9 mouse cellular contexts compared by ENCODE assay signal in the genomic region with DNA sequence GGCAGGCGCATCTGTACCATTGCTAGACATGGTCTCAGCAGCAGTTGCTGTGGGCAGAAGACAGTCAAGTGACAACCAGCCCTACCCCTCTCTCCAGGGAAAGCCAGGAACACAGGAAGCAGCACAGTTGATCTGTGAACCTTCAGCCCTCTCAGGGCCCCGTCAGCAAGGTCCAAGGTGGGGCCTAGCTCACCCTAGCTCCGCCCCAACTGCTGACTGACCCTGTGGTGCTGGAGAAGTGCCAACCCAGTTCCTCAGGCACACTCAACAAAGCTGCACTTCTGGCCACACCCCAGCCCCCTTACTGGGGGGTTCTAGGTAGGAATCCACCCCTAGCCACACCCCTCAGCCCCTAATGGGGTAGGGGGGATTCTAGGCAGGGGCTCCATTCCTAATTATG. TPM values are rescaled to one million over a fixed set of nuclear protein-coding genes. Genes with fewer than 3 reads are reported as not detected.
DNase-seq lines count a peak whose midpoint lies in the region; ATAC-seq lines count a peak whose summit lies in the region.
"Had no signal": no experiment of that assay in that cellular context is flagged by ENCODE, and none has a peak within 500 bp of the region (broad histone marks: within the 10 kb centered on the region; RNA-seq: fewer than 3 reads in every experiment).

No protein-coding gene starts in this region.

- no peaks in the 10 kb centered on the region for H3K9me3 ChIP-seq in neural tube, embryonic 12.5 days
- H3K9me3 ChIP-seq in embryonic facial prominence, embryonic 15.5 days (replicated peaks), result no peaks in the 10 kb centered on the region
- no peaks in the 10 kb centered on the region for H3K9me3 ChIP-seq in forebrain, embryonic 16.5 days (ENCODE audit: control insufficient read depth, low read length)

- H3K9ac ChIP-seq in neural tube, embryonic 12.5 days, result 0 out of 2 replicates have a peak overlapping the region, but pooled peaks have one; percentile 5
- 0 out of 2 replicates have a peak overlapping the region, but pooled peaks have one; percentile 0 for H3K9ac ChIP-seq in embryonic facial prominence, embryonic 15.5 days
- H3K9ac ChIP-seq in forebrain, embryonic 16.5 days (replicated peaks; ENCODE audit: low read depth, low read length), result no peak overlapping the region

- H3K27ac ChIP-seq in neural tube, embryonic 12.5 days, result no peak overlapping the region
- H3K27ac ChIP-seq in embryonic facial prominence, embryonic 15.5 days (replicated peaks), result peak overlapping the region; percentile 40
- 0 out of 2 replicates have a peak overlapping the region, but pooled peaks have one; percentile 92 for H3K27ac ChIP-seq in macrophage
- no peak overlapping the region for H3K27ac ChIP-seq in forebrain, embryonic 16.5 days (ENCODE audit: low read length)

- H3K4me2 ChIP-seq in neural tube, embryonic 12.5 days (replicated peaks), result peak overlapping the region; percentile 20; the same call in 1 of the 2 replicates
- no peak overlapping the region for H3K4me2 ChIP-seq in embryonic facial prominence, embryonic 15.5 days (replicated peaks)
- H3K4me2 ChIP-seq in forebrain, embryonic 16.5 days (ENCODE audit: low read length), result no peak overlapping the region

- no peak for ATAC-seq in neural tube, embryonic 12.5 days (ENCODE audit: low FRiP score, low read depth)
- no peak for ATAC-seq in embryonic facial prominence, embryonic 15.5 days (ENCODE audit: insufficient number of reproducible peaks, low FRiP score, low TSS enrichment, low read depth)
- ATAC-seq in forebrain, embryonic 16.5 days, result no peak
- ATAC-seq in inflammation-experienced regulatory T-cells, adult 6 months, result no peak

- no peak for DNase-seq in neural tube, embryonic 10.5 days (ENCODE audit: extremely low spot score, low spot score)
- DNase-seq in kidney, postnatal 10 days, result peak; percentile 84
- DNase-seq in urinary bladder, adult 18-20 months (ENCODE audit: low spot score in 2 of 2), result no peak

- WGBS in neural tube, embryonic 12.5 days, result 73% methylated on average over 3 of the region's 3 CpGs
- 58% methylated on average over 3 of the region's 3 CpGs for WGBS in embryonic facial prominence, embryonic 15.5 days
- WGBS in macrophage (ENCODE audit: missing documents), result 83% methylated on average over 3 of the region's 3 CpGs
- 58% methylated on average over 3 of the region's 3 CpGs for WGBS in forebrain, embryonic 16.5 days

- H3K27me3 ChIP-seq in neural tube, embryonic 12.5 days (replicated peaks), result no peaks in the 10 kb centered on the region
- H3K27me3 ChIP-seq in embryonic facial prominence, embryonic 15.5 days, result no peaks in the 10 kb centered on the region
- H3K27me3 ChIP-seq in forebrain, embryonic 16.5 days (replicated peaks; ENCODE audit: control insufficient read depth, insufficient read depth, low read length), result no peaks in the 10 kb centered on the region

- peaks cover 36% of the 10 kb centered on the region for H3K4me1 ChIP-seq in neural tube, embryonic 12.5 days
- H3K4me1 ChIP-seq in embryonic facial prominence, embryonic 15.5 days, result peaks cover 43% of the 10 kb centered on the region
- H3K4me1 ChIP-seq in forebrain, embryonic 16.5 days (replicated peaks; ENCODE audit: control insufficient read depth, insufficient read depth, low read length), result peaks cover 11% of the 10 kb centered on the region

- H3K79me2 ChIP-seq in macrophage (ENCODE audit: inconsistent target), result peaks cover 39% of the 10 kb centered on the region

- peaks cover 5% of the 10 kb centered on the region; the same call in 1 of the 2 replicates for H3K36me3 ChIP-seq in neural tube, embryonic 12.5 days
- H3K36me3 ChIP-seq in embryonic facial prominence, embryonic 15.5 days, result peaks cover 41% of the 10 kb centered on the region
- peaks cover 41% of the 10 kb centered on the region for H3K36me3 ChIP-seq in macrophage (ENCODE audit: inconsistent target)
- H3K36me3 ChIP-seq in forebrain, embryonic 16.5 days (ENCODE audit: control insufficient read depth, insufficient read depth), result no peaks in the 10 kb centered on the region

- no peak overlapping the region for H3K4me3 ChIP-seq in neural tube, embryonic 12.5 days
- 0 out of 2 replicates have a peak overlapping the region, but pooled peaks have one; percentile 9 for H3K4me3 ChIP-seq in embryonic facial prominence, embryonic 15.5 days (replicated peaks)
- no peak overlapping the region for H3K4me3 ChIP-seq in macrophage (ENCODE audit: inconsistent target)
- no peak overlapping the region for H3K4me3 ChIP-seq in forebrain, embryonic 16.5 days (replicated peaks; ENCODE audit: low read length)

RNA-seq across cellular contexts. Expression of gene Plin3, which starts 4.8 kb away (rescaled TPM):
- 29.0 and 31.7 TPM in 2 replicates for polyA plus RNA-seq in neural tube, embryonic 12.5 days (2016; fragmentation: Nextera tagmentation; extraction: Ambion mirVana)
- polyA plus RNA-seq in embryonic facial prominence, embryonic 15.5 days (2015; fragmentation: Nextera tagmentation; extraction: Ambion mirVana), result 89.5 and 92.6 TPM in 2 replicates
- 10 to 100 TPM in 18 of 26 experiments, 1 to 10 TPM in 8; 3.7 to 35.4 (median 12.4) TPM for total RNA-seq in macrophage (2018; cell fraction: chromatin; rRNA removed)
- total RNA-seq in macrophage (2018; cell fraction: cytosol; rRNA removed), result 10 to 100 TPM; 28.2 to 67.4 (median 39.0) TPM
- 10 to 100 TPM; 10.8 to 40.1 (median 19.8) TPM for total RNA-seq in macrophage (2018; cell fraction: nucleus; rRNA removed)
- polyA plus RNA-seq in macrophage (2018), result 40.0 to 53.0 TPM (median 46.8 TPM) in 3 replicates
- polyA plus RNA-seq in forebrain, embryonic 16.5 days (2015; fragmentation: Nextera tagmentation; extraction: Ambion mirVana), result 9.3 and 12.6 TPM in 2 replicates
- polyA plus RNA-seq in inflammation-experienced regulatory T-cells, adult 6 months (2017; shearing (Covaris generic)), result 10 to 100 TPM; 25.6 to 28.7 (median 25.6) TPM

RNA-seq across cellular contexts. Expression of gene Ticam1, which starts 11.2 kb away (rescaled TPM):
- 1.5 and 2.0 TPM in 2 replicates for polyA plus RNA-seq in neural tube, embryonic 12.5 days (2016; fragmentation: Nextera tagmentation; extraction: Ambion mirVana)
- 6.7 and 7.4 TPM in 2 replicates for polyA plus RNA-seq in embryonic facial prominence, embryonic 15.5 days (2015; fragmentation: Nextera tagmentation; extraction: Ambion mirVana)
- 10 to 100 TPM; 20.0 to 66.0 (median 29.6) TPM for total RNA-seq in macrophage (2018; cell fraction: chromatin; rRNA removed)
- total RNA-seq in macrophage (2018; cell fraction: cytosol; rRNA removed), result 10 to 100 TPM; 29.2 to 68.9 (median 35.2) TPM
- total RNA-seq in macrophage (2018; cell fraction: nucleus; rRNA removed), result 10 to 100 TPM; 18.9 to 54.1 (median 29.3) TPM
- polyA plus RNA-seq in macrophage (2018), result 19.5 to 36.1 TPM (median 21.2 TPM) in 3 replicates
- polyA plus RNA-seq in forebrain, embryonic 16.5 days (2015; fragmentation: Nextera tagmentation; extraction: Ambion mirVana), result 1.6 and 1.9 TPM in 2 replicates
- polyA plus RNA-seq in inflammation-experienced regulatory T-cells, adult 6 months (2017; shearing (Covaris generic)), result 10 to 100 TPM in 1 of 3 experiments, 1 to 10 TPM in 2; 8.1 to 11.5 (median 8.7) TPM

RNA-seq across cellular contexts. Expression of gene Arrdc5, which starts 12.3 kb away (rescaled TPM):
- not detected in 2 replicates for polyA plus RNA-seq in neural tube, embryonic 12.5 days (2016; fragmentation: Nextera tagmentation; extraction: Ambion mirVana)
- polyA plus RNA-seq in embryonic facial prominence, embryonic 15.5 days (2015; fragmentation: Nextera tagmentation; extraction: Ambion mirVana), result 0.33 TPM in 1 of 2 replicates, not detected in the other
- not detected for total RNA-seq in macrophage (2018; cell fraction: chromatin; rRNA removed)
- total RNA-seq in macrophage (2018; cell fraction: cytosol; rRNA removed), result not detected
- total RNA-seq in macrophage (2018; cell fraction: nucleus; rRNA removed), result not detected
- not detected in 3 replicates for polyA plus RNA-seq in macrophage (2018)
- not detected in 2 replicates for polyA plus RNA-seq in forebrain, embryonic 16.5 days (2015; fragmentation: Nextera tagmentation; extraction: Ambion mirVana)
- not detected for polyA plus RNA-seq in inflammation-experienced regulatory T-cells, adult 6 months (2017; shearing (Covaris generic))
- total RNA-seq: neutrophil, adult 5-6 weeks had no signal

RNA-seq across cellular contexts. Expression of gene Uhrf1, which starts 15.3 kb away (rescaled TPM):
- 94.7 and 95.2 TPM in 2 replicates for polyA plus RNA-seq in neural tube, embryonic 12.5 days (2016; fragmentation: Nextera tagmentation; extraction: Ambion mirVana)
- 110 and 113 TPM in 2 replicates for polyA plus RNA-seq in embryonic facial prominence, embryonic 15.5 days (2015; fragmentation: Nextera tagmentation; extraction: Ambion mirVana)
- total RNA-seq in macrophage (2018; cell fraction: chromatin; rRNA removed), result 10 to 100 TPM in 13 of 26 experiments, 1 to 10 TPM in 13; 2.4 to 31.3 (median 10.2) TPM
- total RNA-seq in macrophage (2018; cell fraction: cytosol; rRNA removed), result 1 to 10 TPM; 3.9 to 9.2 (median 5.9) TPM
- 10 to 100 TPM in 3 of 26 experiments, 1 to 10 TPM in 23; 3.7 to 97.3 (median 6.4) TPM for total RNA-seq in macrophage (2018; cell fraction: nucleus; rRNA removed)
- 2.3 to 57.4 TPM (median 13.6 TPM) in 3 replicates for polyA plus RNA-seq in macrophage (2018)
- polyA plus RNA-seq in forebrain, embryonic 16.5 days (2015; fragmentation: Nextera tagmentation; extraction: Ambion mirVana), result 48.1 and 52.2 TPM in 2 replicates
- polyA plus RNA-seq in inflammation-experienced regulatory T-cells, adult 6 months (2017; shearing (Covaris generic)), result 10 to 100 TPM in 1 of 3 experiments, 1 to 10 TPM in 2; 7.1 to 60.4 (median 9.6) TPM

RNA-seq across cellular contexts. Expression of gene Fem1a, which starts 31.2 kb away (rescaled TPM):
- 19.9 and 20.6 TPM in 2 replicates for polyA plus RNA-seq in neural tube, embryonic 12.5 days (2016; fragmentation: Nextera tagmentation; extraction: Ambion mirVana)
- 15.0 and 15.4 TPM in 2 replicates for polyA plus RNA-seq in embryonic facial prominence, embryonic 15.5 days (2015; fragmentation: Nextera tagmentation; extraction: Ambion mirVana)
- total RNA-seq in macrophage (2018; cell fraction: chromatin; rRNA removed), result 10 to 100 TPM in 9 of 26 experiments, 1 to 10 TPM in 17; 2.4 to 25.8 (median 7.7) TPM
- 10 to 100 TPM in 17 of 26 experiments, 1 to 10 TPM in 9; 4.7 to 16.4 (median 11.9) TPM for total RNA-seq in macrophage (2018; cell fraction: cytosol; rRNA removed)
- 10 to 100 TPM in 15 of 26 experiments, 1 to 10 TPM in 11; 5.5 to 23.2 (median 10.6) TPM for total RNA-seq in macrophage (2018; cell fraction: nucleus; rRNA removed)
- polyA plus RNA-seq in macrophage (2018), result 6.6 to 13.3 TPM (median 10.2 TPM) in 3 replicates
- polyA plus RNA-seq in forebrain, embryonic 16.5 days (2015; fragmentation: Nextera tagmentation; extraction: Ambion mirVana), result 23.4 and 24.5 TPM in 2 replicates
- polyA plus RNA-seq in inflammation-experienced regulatory T-cells, adult 6 months (2017; shearing (Covaris generic)), result 1 to 10 TPM; 4.9 to 6.2 (median 6.1) TPM

Comparison
In these comparisons a context has a peak if more than half of its experiments do, and no peak if none do; other contexts are left out.
1. H3K27ac ChIP-seq: peak in embryonic facial prominence, embryonic 15.5 days (single experiment) and macrophage (single experiment); none in neural tube, embryonic 12.5 days (single experiment) and forebrain, embryonic 16.5 days (single experiment).